Mouse (Mus musculus) lung, postnatal 0 days (tissue): ENCODE results near the gene Ccdc33.

Experiments used
- CTCF ChIP-seq: IDR thresholded peaks from 2 replicates; pipeline ENCODE4 v1.5.1; 2016; ENCODE audit warnings: antibody characterized with exemption, mild to moderate bottlenecking
- EP300 ChIP-seq: IDR thresholded peaks from 2 replicates; pipeline ENCODE4 v1.6.1; 2016; ENCODE audit warnings: antibody characterized with exemption, mild to moderate bottlenecking, control low read depth

DNA sequence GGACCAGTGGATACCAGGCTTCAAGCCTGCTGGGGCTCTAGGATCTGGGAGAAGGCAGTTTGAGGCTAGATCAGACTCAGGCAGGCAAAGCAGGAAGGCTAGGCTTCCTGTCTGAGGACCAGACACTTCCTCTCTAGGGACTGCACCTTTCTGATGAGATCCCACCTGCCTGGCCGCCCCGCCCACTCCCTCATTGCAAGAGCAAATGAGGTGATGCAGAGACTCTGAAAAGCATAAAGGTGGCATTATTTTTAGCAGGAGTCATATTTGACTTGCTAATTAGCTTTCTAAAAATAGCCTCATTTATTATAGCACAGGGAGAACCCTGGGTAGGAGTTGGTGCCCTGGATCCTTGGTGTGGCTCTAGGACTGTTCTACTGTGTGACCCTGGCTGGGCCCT is 130.5 kb downstream of the Ccdc33 start:
- TF ChIP-seq CTCF (no peak), EP300 (no peak)
